Mouse (Mus musculus) neural tube, embryonic 13.5 days (tissue): ENCODE measurements around the gene Slfn2. TPM values are rescaled to one million over a fixed set of nuclear protein-coding genes. Genes with fewer than 3 reads are reported as not detected.

Experiments used
- ATAC-seq: fragments of 200-750 bp; cut with Nextera tagmentation; 2 replicates; pipeline ENCODE4 v1.8.0; 2017; ENCODE audit warnings: low read depth, mild to moderate bottlenecking, moderate TSS enrichment, moderate library complexity
- H3K27ac ChIP-seq: fragments of 300-500 bp; sonication (generic); replicated peaks from 2 replicates; pipeline ENCODE4 v1.5.1; 2015; ENCODE audit warnings: moderate library complexity, mild to moderate bottlenecking, inconsistent platforms
- H3K27me3 ChIP-seq: fragments of 300-500 bp; sonication (generic); 2 replicates; pipeline ENCODE4 v1.6.1; 2015; ENCODE audit warnings: mild to moderate bottlenecking, inconsistent platforms
- H3K36me3 ChIP-seq: fragments of 300-500 bp; sonication (generic); 2 replicates; pipeline ENCODE4 v1.6.1; 2015; ENCODE audit warnings: mild to moderate bottlenecking, inconsistent platforms
- H3K4me1 ChIP-seq: fragments of 300-500 bp; sonication (generic); replicated peaks from 2 replicates; pipeline ENCODE4 v1.6.1; 2015; ENCODE audit warnings: inconsistent platforms
- H3K4me2 ChIP-seq: fragments of 300-500 bp; sonication (generic); 2 replicates; pipeline ENCODE4 v1.6.1; 2015; ENCODE audit warnings: inconsistent platforms, mild to moderate bottlenecking, moderate library complexity
- H3K4me3 ChIP-seq: fragments of 300-500 bp; sonication (generic); 2 replicates; pipeline ENCODE4 v1.5.1; 2015; ENCODE audit warnings: mild to moderate bottlenecking, inconsistent platforms
- H3K9ac ChIP-seq: fragments of 300-500 bp; sonication (generic); 2 replicates; pipeline ENCODE4 v1.6.1; 2015; ENCODE audit warnings: moderate library complexity, mild to moderate bottlenecking, inconsistent platforms
- H3K9me3 ChIP-seq: fragments of 300-500 bp; sonication (generic); 2 replicates; pipeline ENCODE4 v1.6.1; 2016; ENCODE audit warnings: inconsistent platforms
- WGBS: fragments of 180-500 bp; shearing (Covaris S2); methylation state at CpG from one replicate; pipeline ENCODE4 v1.1.7; 2015; 5-methylcytosine and 5-hydroxymethylcytosine counted together
- microRNA-seq: library from miRNA; unstranded; fragments of <30 nt; microRNA quantifications from one replicate; pipeline ENCODE4, GENCODE M21; 2016
- polyA plus RNA-seq: library from polyadenylated mRNA; unstranded; fragments of >200 nt; fragmentation: Nextera tagmentation; extraction: Ambion mirVana; gene quantifications from 2 replicates; pipeline ENCODE4 v1.2.1, GENCODE M21; 2015

Gene Slfn2
- polyA plus RNA-seq, 1 experiment from 2014 or later = 0.98 TPM

DNA sequence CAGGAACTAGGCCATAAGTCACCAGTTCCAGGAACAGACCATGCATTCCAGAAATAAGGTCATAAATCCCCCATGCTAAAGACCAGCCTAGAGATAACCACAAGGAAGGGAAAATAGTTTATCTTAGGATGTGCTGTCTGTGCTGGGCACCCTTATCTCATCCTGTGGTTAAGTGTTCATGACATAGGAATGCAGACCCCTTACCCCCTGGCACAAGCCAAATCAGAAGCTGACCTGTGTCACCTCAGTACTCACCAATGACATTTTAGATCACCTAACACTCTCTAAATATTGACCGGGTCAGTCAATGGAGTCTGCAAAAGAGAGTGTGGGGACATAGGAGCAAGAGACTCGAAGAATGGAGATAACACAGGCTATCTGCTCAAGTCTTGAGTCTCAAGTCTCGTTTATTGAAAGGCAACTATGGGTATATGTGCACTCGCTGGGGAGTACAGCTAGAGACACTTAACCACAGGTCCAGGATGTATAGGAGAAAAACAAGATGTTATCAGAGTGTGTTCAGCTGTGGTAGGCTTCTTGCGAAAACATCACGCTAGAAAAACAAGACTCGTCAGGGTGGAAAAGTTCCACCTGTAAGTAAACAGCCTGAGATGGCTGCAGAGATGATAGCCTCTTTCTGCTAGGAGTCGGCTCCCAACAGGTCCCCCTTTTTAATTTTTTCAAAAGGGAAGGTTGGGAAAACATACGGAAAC, 14.7 kb downstream of the Slfn2 start:
- Histone ChIP-seq H3K4me3 (no peak overlapping the region), H3K4me2 (no peak overlapping the region), H3K27ac (no peak overlapping the region), H3K9me3 (no peaks in the 10 kb centered on the region), H3K4me1 (no peaks in the 10 kb centered on the region), H3K36me3 (no peaks in the 10 kb centered on the region), H3K9ac (no peak overlapping the region), H3K27me3 (no peaks in the 10 kb centered on the region)
- 84% methylated on average over 9 of the region's 9 CpGs for WGBS
- no peak for ATAC-seq

DNA sequence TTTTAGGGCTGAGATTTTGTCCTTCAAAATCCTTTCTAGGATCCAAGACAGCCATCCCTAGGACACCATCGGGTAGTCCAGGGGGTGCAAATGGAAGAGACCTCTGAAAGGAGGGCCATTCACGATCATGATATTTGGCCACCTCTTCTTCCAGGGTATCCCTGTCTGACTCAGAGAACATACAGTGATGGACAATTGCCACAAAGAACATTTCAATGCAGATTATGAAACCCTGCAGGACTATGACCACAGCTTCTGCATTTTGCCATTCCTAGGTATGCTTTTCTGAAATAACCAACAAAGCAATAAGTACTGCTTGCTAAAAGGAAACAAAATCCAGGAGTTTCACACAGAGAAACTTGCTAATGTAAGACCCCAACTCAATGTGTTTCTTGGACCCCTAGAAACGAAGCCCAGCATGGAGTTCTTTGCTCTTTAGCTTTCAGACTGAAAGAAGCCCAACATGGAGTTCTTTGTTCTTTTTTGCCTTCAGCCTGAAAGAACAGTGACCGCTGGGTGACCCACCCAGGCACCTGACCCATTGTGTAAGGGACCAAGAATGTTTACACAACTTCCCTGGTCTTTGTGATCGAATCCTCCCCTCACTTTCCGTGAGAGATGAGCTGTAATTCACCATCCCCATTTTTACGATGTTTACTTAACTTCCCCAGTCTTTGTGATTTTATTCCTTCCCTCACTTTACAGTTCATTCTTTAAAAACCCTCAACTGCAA, 18.0 kb downstream of the Slfn2 start:
- no peaks in the 10 kb centered on the region for H3K9me3 ChIP-seq
- H3K4me2 ChIP-seq = no peak overlapping the region
- H3K27me3 ChIP-seq = no peaks in the 10 kb centered on the region
- H3K36me3 ChIP-seq = no peaks in the 10 kb centered on the region
- H3K27ac ChIP-seq = no peak overlapping the region
- no peak for ATAC-seq
- H3K4me3 ChIP-seq = no peak overlapping the region
- H3K4me1 ChIP-seq = no peaks in the 10 kb centered on the region
- WGBS = 45% methylated on average over 7 of the region's 7 CpGs
- no peak overlapping the region for H3K9ac ChIP-seq

DNA sequence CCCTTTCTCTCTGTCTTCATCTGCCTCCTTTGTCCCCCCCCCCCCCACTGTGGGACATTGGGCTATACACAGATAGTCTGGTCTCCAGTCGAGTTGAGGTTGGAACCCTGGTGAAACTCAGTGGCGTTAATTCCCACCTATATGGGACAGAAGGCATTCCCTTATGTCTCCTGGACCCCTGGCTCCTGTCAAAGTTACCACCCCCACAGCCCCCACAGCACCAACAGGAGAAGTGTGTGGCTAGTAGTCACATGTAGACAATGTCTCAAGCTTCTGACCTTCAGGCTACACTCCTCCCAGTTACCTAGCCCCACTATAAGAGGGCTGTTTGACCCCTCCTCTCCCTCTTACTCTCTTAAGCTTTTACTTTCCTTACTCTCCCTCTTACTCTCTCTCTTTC, 19.2 kb downstream of the Slfn2 start:
- Histone ChIP-seq H3K4me2 (no peak overlapping the region), H3K27me3 (no peaks in the 10 kb centered on the region), H3K9ac (no peak overlapping the region), H3K27ac (no peak overlapping the region), H3K4me1 (no peaks in the 10 kb centered on the region), H3K9me3 (no peaks in the 10 kb centered on the region), H3K4me3 (no peak overlapping the region), H3K36me3 (no peaks in the 10 kb centered on the region)
- no peak for ATAC-seq
- WGBS = 86% methylated on average over 2 of the region's 2 CpGs

DNA sequence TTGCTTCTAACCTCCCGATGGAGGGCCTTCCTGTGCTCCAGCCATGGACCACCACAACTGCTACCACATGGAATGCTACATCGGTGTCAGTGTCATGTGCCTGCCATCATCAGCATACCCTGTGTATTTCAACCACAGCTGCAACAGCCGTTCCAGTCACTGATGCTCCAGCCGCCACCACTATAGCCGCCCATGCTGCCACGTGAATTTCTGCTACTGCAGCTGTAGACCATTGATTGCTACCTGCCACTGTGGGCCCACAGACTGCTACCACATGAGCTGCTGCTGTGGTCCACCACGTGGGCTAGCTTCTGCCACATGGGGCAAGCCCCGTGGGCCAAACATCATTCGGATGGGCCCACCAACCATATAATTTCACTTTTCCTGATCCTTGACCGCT, 19.8 kb downstream of the Slfn2 start:
- Histone ChIP-seq H3K4me3 (no peak overlapping the region), H3K4me1 (no peaks in the 10 kb centered on the region), H3K9me3 (no peaks in the 10 kb centered on the region), H3K36me3 (no peaks in the 10 kb centered on the region), H3K9ac (no peak overlapping the region), H3K27me3 (no peaks in the 10 kb centered on the region), H3K4me2 (no peak overlapping the region), H3K27ac (no peak overlapping the region)
- no peak for ATAC-seq
- WGBS = 88% methylated on average over 10 of the region's 10 CpGs

DNA sequence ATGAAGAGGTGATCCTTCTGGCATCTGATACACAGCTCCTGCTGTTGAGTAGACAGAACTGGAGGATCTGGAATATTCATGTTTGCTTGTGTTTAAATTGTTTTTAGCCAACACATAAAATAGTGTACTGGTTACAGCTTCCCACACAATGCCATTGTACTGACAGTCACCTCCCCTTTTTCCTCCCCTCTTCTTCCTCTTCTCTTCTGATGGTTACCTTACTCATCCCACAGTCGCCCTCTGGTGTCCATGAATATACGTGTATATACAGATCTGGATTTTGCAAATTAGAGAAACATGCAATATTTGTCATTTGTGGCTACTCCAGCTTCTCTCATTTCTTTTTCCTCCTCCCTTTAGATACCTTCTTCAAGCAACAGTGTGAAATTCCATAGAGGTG, 50.2 kb downstream of the Slfn2 start:
- ATAC-seq = no peak
- H3K4me1 ChIP-seq = no peaks in the 10 kb centered on the region
- no peaks in the 10 kb centered on the region for H3K27me3 ChIP-seq
- 47% methylated on average over 2 of the region's 2 CpGs for WGBS
- H3K9me3 ChIP-seq = 0 out of 2 replicates have a peak, but pooled peaks cover 6% of the 10 kb centered on the region
- H3K27ac ChIP-seq = no peak overlapping the region
- no peak overlapping the region for H3K4me2 ChIP-seq
- H3K9ac ChIP-seq = no peak overlapping the region
- H3K36me3 ChIP-seq = no peaks in the 10 kb centered on the region
- H3K4me3 ChIP-seq = no peak overlapping the region

DNA sequence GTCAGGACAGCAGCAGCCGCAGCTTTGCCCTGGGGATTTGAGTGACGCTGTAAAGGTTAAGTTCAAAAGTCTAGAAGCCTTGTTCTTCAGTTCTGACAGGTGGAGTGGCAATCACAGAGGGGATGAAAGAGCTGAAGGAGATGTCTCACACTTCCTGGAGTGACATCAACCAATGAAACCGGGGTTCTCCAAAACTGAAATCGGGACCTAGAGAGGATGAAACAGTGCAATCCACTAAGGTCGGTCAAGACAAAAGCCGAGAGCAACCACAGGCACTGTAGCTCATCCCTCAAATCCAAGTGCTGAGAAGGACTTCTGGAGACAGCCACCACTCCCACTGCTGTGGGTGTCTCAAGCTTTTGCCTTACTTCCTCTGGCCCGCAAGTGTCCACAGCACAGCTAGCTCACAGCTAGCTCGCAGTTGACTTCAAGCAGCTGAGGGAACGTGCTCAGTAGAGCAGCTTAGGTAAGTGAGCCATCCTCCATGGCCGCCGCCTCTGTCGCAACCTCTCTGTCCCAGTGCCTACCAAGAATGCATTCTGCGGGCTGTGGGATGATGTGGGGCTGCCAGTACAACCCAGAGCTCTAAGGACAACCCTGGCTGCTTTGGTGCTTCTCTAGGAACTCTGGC, 51.8 kb downstream of the Slfn2 start, which contains the start of gene Slfn1:
Gene Slfn1 (plus strand): TSS at position 253 of the 631 bp plus-strand sequence.
- no peaks in the 10 kb centered on the region for H3K27me3 ChIP-seq
- no peaks in the 10 kb centered on the region for H3K36me3 ChIP-seq
- H3K27ac ChIP-seq = no peak within 1 kb of the TSS
- H3K4me1 ChIP-seq = no peaks in the 10 kb centered on the region
- 91% methylated on average over 13 of the region's 13 CpGs for WGBS
- no peaks in the 10 kb centered on the region for H3K9me3 ChIP-seq
- no peak for ATAC-seq
- H3K4me2 ChIP-seq = no peak within 1 kb of the TSS
- no peak within 1 kb of the TSS for H3K4me3 ChIP-seq
- H3K9ac ChIP-seq = no peak within 1 kb of the TSS

DNA sequence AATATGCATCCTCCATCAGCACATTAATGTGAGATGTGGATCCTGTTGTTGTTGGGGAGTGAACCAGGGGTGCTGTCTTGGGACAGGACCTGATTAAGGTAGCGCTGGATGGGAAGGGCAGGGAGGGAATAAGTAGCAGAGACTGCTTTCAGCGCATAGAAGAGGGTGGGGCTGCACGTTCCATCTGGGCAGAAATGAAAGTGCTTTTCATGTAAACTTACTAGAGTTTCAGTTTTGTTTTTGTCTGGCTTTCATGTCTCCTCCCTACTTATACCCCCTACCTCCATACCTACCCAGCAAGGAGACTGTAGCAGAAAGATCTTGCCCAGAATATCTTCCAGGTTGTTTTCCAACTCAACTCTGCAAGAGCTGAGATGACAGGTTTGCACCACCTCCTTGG, 53.1 kb downstream of the Slfn2 start:
- no peaks in the 10 kb centered on the region for H3K4me1 ChIP-seq
- H3K4me2 ChIP-seq = no peak overlapping the region
- no peaks in the 10 kb centered on the region for H3K36me3 ChIP-seq
- H3K9ac ChIP-seq = no peak overlapping the region
- no peaks in the 10 kb centered on the region for H3K9me3 ChIP-seq
- 51% methylated on average over 3 of the region's 3 CpGs for WGBS
- no peak overlapping the region for H3K4me3 ChIP-seq
- ATAC-seq = no peak
- no peaks in the 10 kb centered on the region for H3K27me3 ChIP-seq
- H3K27ac ChIP-seq = no peak overlapping the region

Small RNA genes within 50 kb of the gene (microRNA-seq; reads per million reads assigned to microRNA genes)
- not detected for gene Gm27598

Other genes starting within 250 kb of the Slfn2 start
- gene Rffl, start 193.9 kb upstream of the Slfn2 start, polyA plus RNA-seq = 4.8 and 6.3 TPM in 2 replicates
- 11.8 and 12.4 TPM in 2 replicates for gene Rad51d, start 174.5 kb upstream of the Slfn2 start, polyA plus RNA-seq
- gene Fndc8, start 173.0 kb upstream of the Slfn2 start, polyA plus RNA-seq = 0.63 and 0.94 TPM in 2 replicates
- gene Nle1, start 156.7 kb upstream of the Slfn2 start, polyA plus RNA-seq = 29.2 and 31.9 TPM in 2 replicates
- 1.7 and 3.4 TPM in 2 replicates for gene Unc45b, start 154.6 kb upstream of the Slfn2 start, polyA plus RNA-seq
- gene Slfn5, start 113.8 kb upstream of the Slfn2 start, polyA plus RNA-seq = 0.98 and 1.0 TPM in 2 replicates
- 2.7 and 2.8 TPM in 2 replicates for gene Slfn9, start 73.3 kb upstream of the Slfn2 start, polyA plus RNA-seq
- 0.21 and 0.45 TPM in 2 replicates for gene Slfn8, start 44.3 kb upstream of the Slfn2 start, polyA plus RNA-seq
- not detected in 2 replicates for gene Slfn1, start 51.7 kb downstream of the Slfn2 start, polyA plus RNA-seq
- not detected in 2 replicates for gene Slfn4, start 110.1 kb downstream of the Slfn2 start, polyA plus RNA-seq
- 0.10 and 0.17 TPM in 2 replicates for gene Slfn3, start 126.2 kb downstream of the Slfn2 start, polyA plus RNA-seq
- gene Slfn14, start 221.6 kb downstream of the Slfn2 start, polyA plus RNA-seq = 0.08 TPM in 1 of 2 replicates, not detected in the other
- 115 and 118 TPM in 2 replicates for gene Ap2b1, start 233.9 kb downstream of the Slfn2 start, polyA plus RNA-seq
- gene Pex12, start 237.5 kb downstream of the Slfn2 start, polyA plus RNA-seq = 19.8 and 21.3 TPM in 2 replicates